Mouse (Mus musculus): Measurements from ENCODE around the gene Itih5. TPM values are rescaled to one million over a fixed set of nuclear protein-coding genes. Genes with fewer than 3 reads are reported as not detected.

The Itih5 gene
- total RNA-seq, 2 experiments from 2014 or later, result 9.2 to 12.0 TPM

DNA sequence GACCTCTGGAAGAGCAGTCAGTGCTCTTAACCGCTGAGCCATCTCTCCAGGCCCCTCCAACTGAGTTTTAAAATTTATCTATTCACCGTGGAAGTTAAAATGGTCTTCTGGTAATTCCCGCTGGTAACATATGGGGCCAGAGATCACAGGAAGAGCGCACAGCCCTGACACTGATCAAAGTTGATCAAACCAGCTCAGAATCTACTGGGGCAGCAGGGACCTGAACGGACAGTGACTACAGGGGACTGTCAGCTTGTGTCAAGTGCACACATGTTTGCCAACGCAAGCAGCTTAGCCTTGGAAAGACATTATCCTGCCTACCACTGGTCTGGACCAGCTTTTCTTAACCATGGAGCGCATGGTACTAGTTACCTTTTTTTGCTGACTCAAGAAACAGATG is 136.7 kb downstream of the Itih5 start:
- DNase-seq (ENCODE audit: extremely low spot score in 1 of 2, low spot score in 2 of 2), result no peak
- intact Hi-C loops (cut with DNase I), result no loop called here

DNA sequence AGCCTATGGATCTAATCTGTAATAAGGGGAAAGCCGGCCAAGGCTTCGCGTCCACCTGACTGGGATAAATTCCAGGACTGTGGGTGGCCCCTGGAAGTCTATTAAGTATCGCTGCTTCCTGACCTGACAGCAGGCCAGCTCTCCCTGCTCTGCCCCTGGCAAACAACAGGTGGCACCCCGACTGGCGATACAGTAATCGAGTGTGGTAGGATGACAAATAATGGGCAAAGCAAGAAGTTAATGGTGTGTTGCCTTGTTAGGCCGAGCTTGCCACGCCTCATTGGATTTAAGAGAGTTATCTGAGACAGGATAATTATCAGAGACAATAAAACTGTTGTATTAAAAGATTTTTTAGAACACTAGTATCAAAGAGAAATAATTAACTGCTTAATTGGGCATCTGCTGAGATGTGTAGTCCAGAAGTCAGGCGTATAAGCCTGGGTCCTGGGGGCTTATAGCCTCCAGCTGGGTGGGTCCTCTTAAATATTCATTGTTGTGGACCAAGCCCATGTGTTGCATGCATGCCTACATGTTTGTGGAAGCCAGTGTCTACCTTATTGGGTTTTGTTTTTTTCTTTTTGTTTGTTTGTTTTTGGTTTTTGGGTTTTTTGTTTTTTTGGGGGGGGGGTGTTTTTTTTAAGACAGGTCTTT is 140.3 kb downstream of the Itih5 start:
- intact Hi-C loops (cut with DNase I), result no loop called here
- DNase-seq (ENCODE audit: extremely low spot score in 1 of 2, low spot score in 2 of 2), result no peak

- no peak for DNase-seq (ENCODE audit: extremely low spot score in 1 of 2, low spot score in 2 of 2)
- intact Hi-C loops (cut with DNase I), result no loop called here
These were observed 142.5 kb downstream of the Itih5 start for GRCm38 (mm10) chr2:10295908-10296307.

- DNase-seq (ENCODE audit: extremely low spot score in 1 of 2, low spot score in 2 of 2), result no peak
- intact Hi-C loops (cut with DNase I), result no loop called here
These were observed 146.9 kb downstream of the Itih5 start for GRCm38 (mm10) chr2:10300244-10300643.

- intact Hi-C loops (cut with DNase I), result no loop called here
- peak in 1 of 2 experiments; percentile 46 for DNase-seq (ENCODE audit: extremely low spot score in 1 of 2, low spot score in 2 of 2)
These were observed 147.4 kb downstream of the Itih5 start for GRCm38 (mm10) chr2:10300771-10301170.

DNA sequence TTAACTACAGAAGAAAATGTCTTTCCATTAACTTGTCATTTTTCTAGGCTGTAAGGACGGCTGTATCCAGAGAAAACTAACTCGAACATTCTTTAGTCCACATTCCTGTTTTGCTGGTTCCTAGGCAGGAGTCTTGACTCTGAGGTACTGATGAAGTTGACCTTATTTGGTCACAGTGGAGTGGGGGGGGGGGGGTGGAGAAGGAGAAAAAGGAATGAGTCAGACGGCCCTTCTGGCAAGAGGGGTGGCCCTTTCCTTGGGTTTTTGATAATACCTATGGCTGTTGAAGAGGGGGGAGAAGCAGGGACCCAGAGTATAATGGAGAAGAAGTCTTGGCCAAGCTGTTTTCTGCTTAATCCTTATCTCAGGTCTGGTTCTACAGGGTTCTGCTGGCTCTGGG is 148.0 kb downstream of the Itih5 start:
- no peak for DNase-seq (ENCODE audit: extremely low spot score in 1 of 2, low spot score in 2 of 2)
- intact Hi-C loops (cut with DNase I), result no loop called here

- intact Hi-C loops (cut with DNase I), result no loop called here
- DNase-seq (ENCODE audit: extremely low spot score in 1 of 2, low spot score in 2 of 2), result no peak
These were observed 148.6 kb downstream of the Itih5 start for GRCm38 (mm10) chr2:10301997-10302396.

GRCm38 (mm10) chr2:10304911-10305310 is 151.5 kb downstream of the Itih5 start:
- intact Hi-C loops (cut with DNase I), result no loop called here
- no peak for DNase-seq (ENCODE audit: extremely low spot score in 1 of 2, low spot score in 2 of 2)

Other genes starting within 250 kb of the Itih5 start
- 10 to 100 TPM; 11.2 to 11.6 TPM for gene Taf3, start 105.0 kb upstream of the Itih5 start, total RNA-seq (2021)
- gene Atp5c1, start 73.1 kb upstream of the Itih5 start, total RNA-seq (2021), result 100 to 1,000 TPM; 296 to 300 TPM
- 10 to 100 TPM in 1 of 2 experiments, 1 to 10 TPM in 1; 8.5 to 11.8 TPM for gene Kin, start 73.0 kb upstream of the Itih5 start, total RNA-seq (2021)
- 1 to 10 TPM; 3.3 to 3.5 TPM for gene Itih2, start 22.2 kb upstream of the Itih5 start, total RNA-seq (2021)
- gene Sfmbt2, start 216.9 kb downstream of the Itih5 start, total RNA-seq (2021), result 1 to 10 TPM; 7.2 to 7.6 TPM